Mouse (Mus musculus): ENCODE data around the gene Golph3l. TPM values are rescaled to one million over a fixed set of nuclear protein-coding genes. Genes with fewer than 3 reads are reported as not detected.

Golph3l gene
- polyA plus RNA-seq, 1 experiment from 2014 or later, result 35.6 TPM

- H3K27me3 ChIP-seq (ENCODE audit: control insufficient read depth, insufficient read depth, low read length), result no peaks in the 10 kb centered on the region
- no peak overlapping the region for H3K4me2 ChIP-seq (replicated peaks; ENCODE audit: low read depth, low read length)
- no peak overlapping the region for H3K9ac ChIP-seq (ENCODE audit: low read depth, low read length)
- WGBS, result 60% methylated on average over 6 of the region's 6 CpGs
- ATAC-seq (ENCODE audit: low FRiP score, low TSS enrichment), result no peak
- peaks cover 95% of the 10 kb centered on the region for H3K36me3 ChIP-seq (ENCODE audit: control insufficient read depth, insufficient read depth, low read length)
- H3K9me3 ChIP-seq (ENCODE audit: control insufficient read depth, low read length), result no peaks in the 10 kb centered on the region
- H3K4me1 ChIP-seq (ENCODE audit: control insufficient read depth, insufficient read depth, low read length), result no peaks in the 10 kb centered on the region
- H3K4me3 ChIP-seq (ENCODE audit: low read length), result no peak overlapping the region
- H3K27ac ChIP-seq (ENCODE audit: low read depth, low read length), result no peak overlapping the region
Measured at GRCm38 (mm10) chr3:95631304-95631703, 42.6 kb downstream of the Golph3l start.

GRCm38 (mm10) chr3:95632648-95633588 is 44.2 kb downstream of the Golph3l start:
- Histone ChIP-seq H3K9me3 (ENCODE audit: control insufficient read depth, low read length) (no peaks in the 10 kb centered on the region), H3K9ac (ENCODE audit: low read depth, low read length) (no peak overlapping the region; the same call in 1 of the 2 replicates), H3K27me3 (ENCODE audit: control insufficient read depth, insufficient read depth, low read length) (no peaks in the 10 kb centered on the region), H3K4me1 (ENCODE audit: control insufficient read depth, insufficient read depth, low read length) (no peaks in the 10 kb centered on the region), H3K27ac (ENCODE audit: low read depth, low read length) (no peak overlapping the region), H3K4me2 (replicated peaks; ENCODE audit: low read depth, low read length) (no peak overlapping the region), H3K4me3 (ENCODE audit: low read length) (no peak overlapping the region), H3K36me3 (ENCODE audit: control insufficient read depth, insufficient read depth, low read length) (peaks cover 94% of the 10 kb centered on the region)
- peak; percentile 32; the same call in 1 of the 2 replicates for ATAC-seq (ENCODE audit: low FRiP score, low TSS enrichment)
- 69% methylated on average over 12 of the region's 12 CpGs for WGBS

GRCm38 (mm10) chr3:95635636-95636035 is 46.9 kb downstream of the Golph3l start:
- 59% methylated on average over 4 of the region's 4 CpGs for WGBS
- no peak for ATAC-seq (ENCODE audit: low FRiP score, low TSS enrichment)
- Histone ChIP-seq H3K4me3 (ENCODE audit: low read length) (no peak overlapping the region), H3K4me2 (replicated peaks; ENCODE audit: low read depth, low read length) (no peak overlapping the region), H3K27me3 (ENCODE audit: control insufficient read depth, insufficient read depth, low read length) (no peaks in the 10 kb centered on the region), H3K36me3 (ENCODE audit: control insufficient read depth, insufficient read depth, low read length) (peaks cover 74% of the 10 kb centered on the region), H3K9me3 (ENCODE audit: control insufficient read depth, low read length) (no peaks in the 10 kb centered on the region), H3K4me1 (ENCODE audit: control insufficient read depth, insufficient read depth, low read length) (no peaks in the 10 kb centered on the region), H3K27ac (ENCODE audit: low read depth, low read length) (no peak overlapping the region), H3K9ac (ENCODE audit: low read depth, low read length) (no peak overlapping the region)

DNA sequence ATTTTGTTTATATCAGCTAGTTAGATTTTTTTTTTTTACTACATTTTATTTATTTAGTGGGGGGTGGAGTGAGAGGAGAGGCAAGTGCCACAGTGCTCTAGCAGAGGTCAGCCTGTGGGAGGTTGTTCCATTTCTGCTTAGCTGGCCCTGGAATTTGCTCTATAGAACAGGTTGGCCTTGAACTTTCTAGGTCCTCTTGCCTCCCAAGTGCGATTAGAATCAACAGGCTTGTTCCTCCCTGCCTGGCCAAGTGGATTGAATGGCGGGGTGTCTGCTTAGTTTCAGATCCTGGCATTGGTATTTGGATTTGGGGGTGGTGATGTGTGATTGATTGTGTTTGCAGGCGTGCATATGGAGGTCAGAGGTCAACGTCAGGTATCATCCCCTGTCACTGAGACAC is 47.3 kb downstream of the Golph3l start:
- no peaks in the 10 kb centered on the region for H3K4me1 ChIP-seq (ENCODE audit: control insufficient read depth, insufficient read depth, low read length)
- H3K27me3 ChIP-seq (ENCODE audit: control insufficient read depth, insufficient read depth, low read length), result no peaks in the 10 kb centered on the region
- peaks cover 69% of the 10 kb centered on the region for H3K36me3 ChIP-seq (ENCODE audit: control insufficient read depth, insufficient read depth, low read length)
- H3K9ac ChIP-seq (ENCODE audit: low read depth, low read length), result no peak overlapping the region
- 69% methylated on average over 4 of the region's 4 CpGs for WGBS
- no peak overlapping the region for H3K27ac ChIP-seq (ENCODE audit: low read depth, low read length)
- H3K9me3 ChIP-seq (ENCODE audit: control insufficient read depth, low read length), result no peaks in the 10 kb centered on the region
- H3K4me2 ChIP-seq (replicated peaks; ENCODE audit: low read depth, low read length), result no peak overlapping the region
- no peak overlapping the region for H3K4me3 ChIP-seq (ENCODE audit: low read length)
- no peak for ATAC-seq (ENCODE audit: low FRiP score, low TSS enrichment)

- Histone ChIP-seq H3K27me3 (ENCODE audit: control insufficient read depth, insufficient read depth, low read length) (no peaks in the 10 kb centered on the region), H3K36me3 (ENCODE audit: control insufficient read depth, insufficient read depth, low read length) (peaks cover 34% of the 10 kb centered on the region; the same call in 1 of the 2 replicates), H3K4me2 (replicated peaks; ENCODE audit: low read depth, low read length) (no peak overlapping the region), H3K9me3 (ENCODE audit: control insufficient read depth, low read length) (no peaks in the 10 kb centered on the region), H3K4me3 (ENCODE audit: low read length) (no peak overlapping the region), H3K4me1 (ENCODE audit: control insufficient read depth, insufficient read depth, low read length) (no peaks in the 10 kb centered on the region), H3K27ac (ENCODE audit: low read depth, low read length) (no peak overlapping the region), H3K9ac (ENCODE audit: low read depth, low read length) (no peak overlapping the region)
- WGBS, result 92% methylated on average over 1 of the region's 1 CpGs
- ATAC-seq (ENCODE audit: low FRiP score, low TSS enrichment), result no peak
Measured at GRCm38 (mm10) chr3:95639694-95640093, 51.0 kb downstream of the Golph3l start.

DNA sequence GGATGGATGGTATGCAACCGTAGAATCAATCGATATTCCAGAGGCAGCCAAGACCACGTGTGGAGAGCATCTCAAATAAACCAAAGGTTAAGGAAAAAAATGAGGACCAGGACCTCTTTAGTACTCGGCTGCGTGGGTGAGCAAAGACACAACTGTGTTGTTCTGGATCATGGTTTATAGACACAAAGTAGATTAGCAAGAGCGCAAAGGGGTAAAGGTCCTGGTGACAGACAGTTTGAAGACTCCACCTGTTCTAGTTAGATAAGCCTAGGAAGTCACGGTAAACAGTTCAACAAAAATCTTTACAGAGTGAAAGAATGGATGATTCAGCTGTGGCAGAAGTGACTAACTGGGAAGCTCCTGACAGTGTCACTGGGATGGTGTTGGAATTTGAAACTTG is 54.4 kb downstream of the Golph3l start:
- H3K27ac ChIP-seq (ENCODE audit: low read depth, low read length), result no peak overlapping the region
- peaks cover 6% of the 10 kb centered on the region; the same call in 1 of the 2 replicates for H3K36me3 ChIP-seq (ENCODE audit: control insufficient read depth, insufficient read depth, low read length)
- no peaks in the 10 kb centered on the region for H3K9me3 ChIP-seq (ENCODE audit: control insufficient read depth, low read length)
- 73% methylated on average over 7 of the region's 7 CpGs for WGBS
- no peak overlapping the region for H3K9ac ChIP-seq (ENCODE audit: low read depth, low read length)
- no peaks in the 10 kb centered on the region for H3K4me1 ChIP-seq (ENCODE audit: control insufficient read depth, insufficient read depth, low read length)
- no peak overlapping the region for H3K4me3 ChIP-seq (ENCODE audit: low read length)
- H3K4me2 ChIP-seq (replicated peaks; ENCODE audit: low read depth, low read length), result no peak overlapping the region
- no peak for ATAC-seq (ENCODE audit: low FRiP score, low TSS enrichment)
- no peaks in the 10 kb centered on the region for H3K27me3 ChIP-seq (ENCODE audit: control insufficient read depth, insufficient read depth, low read length)

- Histone ChIP-seq H3K27ac (ENCODE audit: low read depth, low read length) (no peak overlapping the region), H3K4me3 (ENCODE audit: low read length) (no peak overlapping the region), H3K36me3 (ENCODE audit: control insufficient read depth, insufficient read depth, low read length) (no peaks in the 10 kb centered on the region), H3K9me3 (ENCODE audit: control insufficient read depth, low read length) (no peaks in the 10 kb centered on the region), H3K4me1 (ENCODE audit: control insufficient read depth, insufficient read depth, low read length) (no peaks in the 10 kb centered on the region), H3K4me2 (replicated peaks; ENCODE audit: low read depth, low read length) (no peak overlapping the region), H3K9ac (ENCODE audit: low read depth, low read length) (no peak overlapping the region), H3K27me3 (ENCODE audit: control insufficient read depth, insufficient read depth, low read length) (no peaks in the 10 kb centered on the region)
- WGBS, result 66% methylated on average over 10 of the region's 10 CpGs
- ATAC-seq (ENCODE audit: low FRiP score, low TSS enrichment), result no peak
Measured at GRCm38 (mm10) chr3:95645313-95646235, 56.8 kb downstream of the Golph3l start.

DNA sequence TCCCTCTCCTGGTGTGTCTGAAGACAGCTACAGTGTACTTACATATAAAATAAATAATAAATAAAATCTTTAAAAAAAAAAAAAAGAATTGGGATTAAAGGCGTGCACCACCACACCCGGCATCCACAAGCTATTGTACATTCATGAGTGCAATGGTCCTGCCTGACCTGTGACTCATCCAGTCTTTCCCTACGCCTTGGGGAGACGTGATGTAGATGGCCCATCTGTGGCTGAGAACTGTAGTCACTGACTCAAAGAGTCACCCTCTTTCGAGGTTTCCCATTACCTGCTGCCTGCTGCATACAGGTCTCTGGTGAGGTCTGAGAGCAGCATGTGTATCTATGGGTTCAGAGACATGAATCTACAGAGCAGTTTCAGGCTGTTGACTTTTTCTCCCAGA is 59.3 kb downstream of the Golph3l start:
- Histone ChIP-seq H3K9ac (ENCODE audit: low read depth, low read length) (no peak overlapping the region), H3K4me3 (ENCODE audit: low read length) (no peak overlapping the region), H3K27ac (ENCODE audit: low read depth, low read length) (no peak overlapping the region), H3K9me3 (ENCODE audit: control insufficient read depth, low read length) (no peaks in the 10 kb centered on the region), H3K4me1 (ENCODE audit: control insufficient read depth, insufficient read depth, low read length) (0 out of 2 replicates have a peak, but pooled peaks cover 5% of the 10 kb centered on the region), H3K27me3 (ENCODE audit: control insufficient read depth, insufficient read depth, low read length) (no peaks in the 10 kb centered on the region), H3K4me2 (replicated peaks; ENCODE audit: low read depth, low read length) (no peak overlapping the region), H3K36me3 (ENCODE audit: control insufficient read depth, insufficient read depth, low read length) (no peaks in the 10 kb centered on the region)
- ATAC-seq (ENCODE audit: low FRiP score, low TSS enrichment), result no peak
- whole genome bisulfite sequencing, result 94% methylated on average over 5 of the region's 5 CpGs
